Mouse (Mus musculus): Measurements from ENCODE around the gene Oxct2a.

DNA sequence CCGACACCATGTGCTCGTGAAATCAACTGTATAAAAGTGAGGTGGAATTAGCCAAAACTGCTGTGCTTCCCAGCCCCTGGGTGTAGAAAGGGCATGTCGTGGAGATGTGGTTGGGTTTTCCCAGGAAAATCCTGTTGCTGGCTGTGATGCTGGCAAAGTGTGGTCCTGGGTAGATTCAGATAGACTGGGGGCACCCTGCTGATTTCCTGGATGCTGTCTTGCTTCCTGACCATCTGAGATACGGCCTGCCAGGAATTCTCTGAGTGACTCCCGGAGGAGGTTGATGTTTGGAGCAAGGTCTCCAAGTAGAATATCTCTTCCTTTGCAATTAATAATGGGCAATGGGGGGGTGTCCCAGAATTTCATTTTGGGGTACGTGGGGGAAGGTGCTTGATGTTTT, 5.5 kb upstream of the Oxct2a start:
- no peak for TF ChIP-seq CTCF (IDR thresholded peaks at IDR 0.05; ENCODE audit: insufficient read depth, low read length)
- no peak for TF ChIP-seq POLR2A (IDR thresholded peaks at IDR 0.05; ENCODE audit: borderline replicate concordance, extremely low read depth, low read depth, low read length)

Measured in lung, adult 2 months (tissue).